Mouse (Mus musculus): ENCODE results near the gene Paics. TPM values are rescaled to one million over a fixed set of nuclear protein-coding genes. Genes with fewer than 3 reads are reported as not detected.

The Paics gene
- polyA plus RNA-seq, 1 experiment: 5.9 TPM

DNA sequence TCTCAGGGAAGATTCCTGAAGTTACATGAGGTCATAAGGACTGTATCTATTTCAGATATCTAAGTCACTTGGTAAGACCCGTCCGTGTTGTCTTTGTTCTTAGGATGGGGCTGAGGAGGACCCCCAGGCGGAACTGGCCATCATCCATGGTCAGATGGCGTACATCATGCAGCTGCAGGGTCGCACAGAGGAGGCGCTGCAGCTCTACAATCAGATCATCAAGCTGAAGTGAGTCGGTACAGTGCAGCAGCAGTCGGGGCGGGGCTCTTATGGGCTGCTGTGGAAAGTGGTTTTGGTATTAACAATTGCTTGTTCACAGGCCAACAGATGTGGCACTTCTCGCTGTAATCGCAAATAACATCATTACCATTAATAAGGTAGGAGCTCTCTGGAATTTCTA is 32.9 kb downstream of the Paics start:
- no peaks in the 10 kb centered on the region for H3K4me1 ChIP-seq (ENCODE audit: control insufficient read depth, insufficient read depth, insufficient read length, low read length)
- peaks cover 67% of the 10 kb centered on the region for H3K36me3 ChIP-seq (ENCODE audit: control insufficient read depth, insufficient read depth, low read length)
- H3K27me3 ChIP-seq (ENCODE audit: control insufficient read depth, insufficient read depth, low read length): no peaks in the 10 kb centered on the region
- no peak overlapping the region for H3K27ac ChIP-seq (ENCODE audit: insufficient read depth, low read depth, low read length)
- no peak overlapping the region for H3K4me3 ChIP-seq (ENCODE audit: low read depth, low read length)
- TF ChIP-seq CTCF (IDR thresholded peaks at IDR 0.05; ENCODE audit: extremely low read depth, insufficient read length, insufficient replicate concordance, low read depth, low read length) (no peak), POLR2A (IDR thresholded peaks at IDR 0.05; ENCODE audit: low read depth, low read length) (no peak)
- WGBS: 88% methylated on average over 11 of the region's 11 CpGs

DNA sequence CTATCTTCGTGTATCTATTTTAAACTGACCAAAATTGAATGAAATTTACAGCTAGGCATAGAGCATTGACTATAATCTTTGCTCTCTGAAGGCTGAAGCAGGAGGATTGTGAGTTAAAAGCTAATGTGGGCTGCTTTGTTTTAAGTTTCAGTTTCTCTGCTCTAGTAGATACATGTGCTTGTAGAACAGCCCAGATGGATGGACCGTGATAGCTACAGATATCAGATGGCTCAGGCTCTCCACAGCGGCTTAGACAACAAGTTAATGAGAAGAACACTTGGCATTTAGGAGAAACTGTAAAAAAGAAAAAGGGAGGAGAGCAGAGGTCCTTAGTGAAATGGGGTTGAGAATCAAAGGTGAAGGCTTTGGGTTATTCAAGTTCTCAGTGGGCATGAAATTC is 39.7 kb downstream of the Paics start:
- H3K4me1 ChIP-seq (ENCODE audit: control insufficient read depth, insufficient read depth, insufficient read length, low read length): no peaks in the 10 kb centered on the region
- no peak for TF ChIP-seq CTCF (IDR thresholded peaks at IDR 0.05; ENCODE audit: extremely low read depth, insufficient read length, insufficient replicate concordance, low read depth, low read length)
- no peak for TF ChIP-seq POLR2A (IDR thresholded peaks at IDR 0.05; ENCODE audit: low read depth, low read length)
- no peak overlapping the region for H3K4me3 ChIP-seq (ENCODE audit: low read depth, low read length)
- no peak overlapping the region for H3K27ac ChIP-seq (ENCODE audit: insufficient read depth, low read depth, low read length)
- H3K36me3 ChIP-seq (ENCODE audit: control insufficient read depth, insufficient read depth, low read length): peaks cover 69% of the 10 kb centered on the region
- 96% methylated on average over 3 of the region's 3 CpGs for WGBS
- no peaks in the 10 kb centered on the region for H3K27me3 ChIP-seq (ENCODE audit: control insufficient read depth, insufficient read depth, low read length)

GRCm38 (mm10) chr5:76993174-76993814 is 42.2 kb downstream of the Paics start:
- H3K36me3 ChIP-seq (ENCODE audit: control insufficient read depth, insufficient read depth, low read length): peaks cover 73% of the 10 kb centered on the region
- no peak for TF ChIP-seq CTCF (IDR thresholded peaks at IDR 0.05; ENCODE audit: extremely low read depth, insufficient read length, insufficient replicate concordance, low read depth, low read length)
- no peak for TF ChIP-seq POLR2A (IDR thresholded peaks at IDR 0.05; ENCODE audit: low read depth, low read length)
- H3K4me1 ChIP-seq (ENCODE audit: control insufficient read depth, insufficient read depth, insufficient read length, low read length): no peaks in the 10 kb centered on the region
- no peak overlapping the region for H3K4me3 ChIP-seq (ENCODE audit: low read depth, low read length)
- no peaks in the 10 kb centered on the region for H3K27me3 ChIP-seq (ENCODE audit: control insufficient read depth, insufficient read depth, low read length)
- 93% methylated on average over 5 of the region's 5 CpGs for WGBS
- H3K27ac ChIP-seq (ENCODE audit: insufficient read depth, low read depth, low read length): no peak overlapping the region

DNA sequence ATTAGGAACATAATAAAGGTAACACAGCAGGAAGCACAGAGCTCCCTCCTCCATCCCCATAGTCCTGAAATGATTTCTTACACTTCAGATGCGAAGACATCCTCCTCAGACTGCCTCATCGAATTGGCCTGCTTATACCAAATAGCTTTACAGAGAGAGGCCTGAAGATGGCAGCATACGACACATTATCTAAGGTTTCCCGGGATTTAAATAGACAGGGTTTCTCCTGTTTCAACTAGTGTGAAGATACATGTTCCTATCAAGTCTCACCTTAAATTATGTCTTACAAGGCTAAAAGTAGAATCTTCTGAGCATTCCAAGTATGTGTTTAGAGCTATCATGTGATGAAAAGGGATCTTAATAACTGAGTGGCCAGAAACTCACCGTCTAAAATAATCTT is 47.3 kb downstream of the Paics start:
- Histone ChIP-seq H3K36me3 (ENCODE audit: control insufficient read depth, insufficient read depth, low read length) (peaks cover 52% of the 10 kb centered on the region), H3K27me3 (ENCODE audit: control insufficient read depth, insufficient read depth, low read length) (no peaks in the 10 kb centered on the region), H3K4me1 (ENCODE audit: control insufficient read depth, insufficient read depth, insufficient read length, low read length) (no peaks in the 10 kb centered on the region), H3K27ac (ENCODE audit: insufficient read depth, low read depth, low read length) (no peak overlapping the region), H3K4me3 (ENCODE audit: low read depth, low read length) (no peak overlapping the region)
- WGBS: 36% methylated on average over 5 of the region's 5 CpGs
- TF ChIP-seq POLR2A (IDR thresholded peaks at IDR 0.05; ENCODE audit: low read depth, low read length): no peak
- TF ChIP-seq CTCF (IDR thresholded peaks at IDR 0.05; ENCODE audit: extremely low read depth, insufficient read length, insufficient replicate concordance, low read depth, low read length): no peak

DNA sequence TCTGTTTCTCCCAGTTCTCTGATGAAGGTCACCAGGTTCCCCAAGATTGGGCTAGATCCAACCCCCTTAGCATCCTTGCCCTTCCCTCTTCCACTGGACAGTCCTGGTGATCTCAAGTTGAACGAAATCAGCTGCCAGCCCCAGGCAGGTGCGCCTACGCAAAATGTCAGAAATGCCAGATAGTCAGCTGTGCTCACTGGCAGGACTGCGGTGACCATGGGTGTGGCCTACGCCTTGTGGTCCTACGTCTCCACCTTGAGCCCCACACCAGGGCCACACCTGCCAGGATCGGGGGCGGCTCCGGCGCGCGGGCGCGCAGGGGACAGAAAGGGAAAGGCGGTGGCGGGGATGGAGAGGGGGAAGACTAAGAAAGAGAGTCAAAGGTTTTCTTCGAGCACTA is 50.1 kb downstream of the Paics start:
- no peak overlapping the region for H3K4me3 ChIP-seq (ENCODE audit: low read depth, low read length)
- H3K27ac ChIP-seq (ENCODE audit: insufficient read depth, low read depth, low read length): no peak overlapping the region
- no peaks in the 10 kb centered on the region for H3K27me3 ChIP-seq (ENCODE audit: control insufficient read depth, insufficient read depth, low read length)
- peaks cover 30% of the 10 kb centered on the region for H3K36me3 ChIP-seq (ENCODE audit: control insufficient read depth, insufficient read depth, low read length)
- TF ChIP-seq CTCF (IDR thresholded peaks at IDR 0.05; ENCODE audit: extremely low read depth, insufficient read length, insufficient replicate concordance, low read depth, low read length): no peak
- whole genome bisulfite sequencing: 94% methylated on average over 17 of the region's 17 CpGs
- H3K4me1 ChIP-seq (ENCODE audit: control insufficient read depth, insufficient read depth, insufficient read length, low read length): no peaks in the 10 kb centered on the region

DNA sequence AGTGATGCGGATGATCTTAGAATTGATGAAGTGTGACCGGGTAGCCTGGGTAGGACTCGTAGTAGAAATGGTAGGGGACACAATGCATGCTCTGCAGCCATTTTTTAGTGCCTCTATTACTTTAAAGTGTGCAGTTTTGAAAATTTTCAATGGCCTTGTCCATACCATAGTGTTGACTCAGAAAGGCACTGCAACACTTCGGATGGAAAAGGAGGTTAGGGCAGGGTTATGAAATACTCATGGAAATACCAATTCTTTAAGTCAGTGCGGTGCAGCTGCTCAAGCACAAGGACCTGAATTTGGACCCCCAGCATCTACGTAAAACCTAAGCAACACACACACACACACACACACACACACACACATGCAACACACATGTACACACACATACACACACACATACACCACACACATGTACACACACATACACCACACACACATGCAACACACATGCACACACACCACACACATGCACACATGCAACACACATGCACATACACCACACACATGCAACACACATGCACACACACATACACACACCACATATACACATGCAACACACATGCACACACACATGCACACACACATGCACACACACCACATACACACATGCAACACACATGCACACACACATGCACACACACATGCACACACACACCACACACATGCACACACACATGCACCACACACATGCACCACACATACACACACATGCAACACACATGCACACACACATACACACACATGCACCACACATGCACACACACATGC is 53.1 kb downstream of the Paics start, which contains the start of gene Arl9:
Arl9 (plus strand) TSS at position 5 of the 771 bp plus-strand sequence.
- WGBS: 90% methylated on average over 6 of the region's 6 CpGs
- TF ChIP-seq CTCF (IDR thresholded peaks at IDR 0.05; ENCODE audit: extremely low read depth, insufficient read length, insufficient replicate concordance, low read depth, low read length) (no peak), POLR2A (IDR thresholded peaks at IDR 0.05; ENCODE audit: low read depth, low read length) (no peak)
- Histone ChIP-seq H3K36me3 (ENCODE audit: control insufficient read depth, insufficient read depth, low read length) (peaks cover 8% of the 10 kb centered on the region), H3K27me3 (ENCODE audit: control insufficient read depth, insufficient read depth, low read length) (no peaks in the 10 kb centered on the region), H3K27ac (ENCODE audit: insufficient read depth, low read depth, low read length) (no peak within 1 kb of the TSS), H3K4me3 (ENCODE audit: low read depth, low read length) (no peak within 1 kb of the TSS), H3K4me1 (ENCODE audit: control insufficient read depth, insufficient read depth, insufficient read length, low read length) (no peaks in the 10 kb centered on the region)

- Histone ChIP-seq H3K36me3 (ENCODE audit: control insufficient read depth, insufficient read depth, low read length) (no peaks in the 10 kb centered on the region), H3K27ac (ENCODE audit: insufficient read depth, low read depth, low read length) (no peak overlapping the region), H3K4me1 (ENCODE audit: control insufficient read depth, insufficient read depth, insufficient read length, low read length) (no peaks in the 10 kb centered on the region), H3K4me3 (ENCODE audit: low read depth, low read length) (no peak overlapping the region), H3K27me3 (ENCODE audit: control insufficient read depth, insufficient read depth, low read length) (no peaks in the 10 kb centered on the region)
- WGBS: 90% methylated on average over 9 of the region's 9 CpGs
- TF ChIP-seq CTCF (IDR thresholded peaks at IDR 0.05; ENCODE audit: extremely low read depth, insufficient read length, insufficient replicate concordance, low read depth, low read length): no peak
- no peak for TF ChIP-seq POLR2A (IDR thresholded peaks at IDR 0.05; ENCODE audit: low read depth, low read length)
These were observed 59.2 kb downstream of the Paics start for GRCm38 (mm10) chr5:77010352-77010751.

Measured in small intestine, adult 2 months (tissue).